Mouse (Mus musculus): ENCODE data around the gene Slc25a14.

- TF ChIP-seq POLR2A (IDR thresholded peaks at IDR 0.05; ENCODE audit: insufficient read length, low read depth) (no peak), MAX (IDR thresholded peaks at IDR 0.05; ENCODE audit: low read depth) (no peak), MYOD1 (IDR thresholded peaks at IDR 0.05; ENCODE audit: control insufficient read depth in 1 of 3, insufficient read length in 2 of 3, low read depth in 2 of 3) (no peak), TCF12 (IDR thresholded peaks at IDR 0.05; ENCODE audit: insufficient read depth, poor library complexity, severe bottlenecking) (no peak), E2F4 (IDR thresholded peaks at IDR 0.05; ENCODE audit: insufficient read depth) (no peak)
Observed at GRCm38 (mm10) chrX:48683451-48683850, 60.2 kb downstream of the Slc25a14 start.

Data from myocyte (in vitro differentiated cells).